Mouse (Mus musculus): ENCODE measurements around the gene Acad12. TPM values are rescaled to one million over a fixed set of nuclear protein-coding genes. Genes with fewer than 3 reads are reported as not detected.
"Not testable (repeated sequence)": the region's sequence is repeated elsewhere in the genome, so short reads cannot be mapped to it uniquely, and the experiment has no call there.

Acad12 gene
- polyA plus RNA-seq, 1 experiment = 47.0 TPM

DNA sequence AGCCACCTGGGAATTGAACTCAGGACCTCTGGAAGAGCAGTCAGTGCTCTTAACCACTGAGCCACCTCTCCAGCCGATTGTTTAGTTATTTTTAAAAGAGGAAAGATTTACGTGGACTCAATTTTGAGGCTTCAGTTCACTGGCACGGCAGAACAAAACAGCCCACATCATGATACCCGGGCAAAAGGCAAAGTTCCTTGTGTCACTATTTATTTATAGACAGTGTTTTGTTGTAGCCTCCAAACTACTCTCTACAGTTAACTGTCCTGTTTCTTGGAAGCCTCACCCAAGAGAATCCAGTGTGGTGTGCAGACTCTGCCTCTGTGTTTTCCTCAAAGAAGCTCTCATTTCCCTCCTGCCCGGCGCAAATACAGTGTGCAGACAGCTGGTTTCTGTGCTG, 6.7 kb downstream of the Acad12 start:
- DNase-seq = peak; percentile 60
- Histone ChIP-seq H3K36me3 (ENCODE audit: control insufficient read depth, insufficient read depth, low read length) (no peaks in the 10 kb centered on the region), H3K4me1 (ENCODE audit: control insufficient read depth, insufficient read depth, low read length) (no peaks in the 10 kb centered on the region), H3K27me3 (replicated peaks; ENCODE audit: control insufficient read depth, insufficient read depth, low read length) (no peaks in the 10 kb centered on the region), H3K4me3 (ENCODE audit: insufficient read depth, low read depth, low read length) (no peak overlapping the region), H3K27ac (ENCODE audit: insufficient read depth, low read depth, low read length) (no peak overlapping the region)
- WGBS = 67% methylated on average over 6 of the region's 6 CpGs
- TF ChIP-seq POLR2A (IDR thresholded peaks at IDR 0.05; ENCODE audit: low read depth, low read length) (no peak), CTCF (conservative IDR thresholded peaks at IDR 0.05; ENCODE audit: insufficient read depth, insufficient read length, low read depth, low read length) (no peak)

DNA sequence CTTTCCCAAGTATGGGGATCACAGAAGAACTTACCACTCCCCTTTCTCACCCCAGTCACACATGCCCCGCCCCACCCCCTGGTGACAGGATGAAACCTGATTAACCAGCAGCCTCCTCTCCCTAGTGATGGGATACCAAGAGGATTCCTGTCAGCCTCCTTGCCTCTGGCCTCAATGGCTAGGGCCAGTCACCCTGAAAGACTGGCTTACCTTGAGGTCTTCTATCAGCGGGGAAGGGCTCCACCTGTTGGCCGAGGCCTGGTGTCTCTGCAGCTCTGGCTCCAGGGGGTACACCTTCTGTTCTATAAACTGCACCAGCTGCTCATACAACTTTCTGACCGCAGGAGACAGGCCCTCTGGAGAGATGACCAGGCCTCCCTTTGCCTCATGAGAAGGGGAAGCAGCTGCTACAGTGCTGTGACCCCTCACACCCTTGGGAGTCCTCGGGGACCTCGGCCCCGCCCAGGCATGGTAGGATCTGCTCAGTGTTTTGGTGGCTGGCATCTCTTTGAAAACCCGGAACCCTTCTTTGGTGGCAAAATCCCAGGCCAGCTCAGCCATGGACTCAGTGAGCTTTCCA, 9.1 kb downstream of the Acad12 start:
- not testable (repeated sequence) for H3K27ac ChIP-seq (ENCODE audit: insufficient read depth, low read depth, low read length); H3K36me3 ChIP-seq (ENCODE audit: control insufficient read depth, insufficient read depth, low read length); H3K4me1 ChIP-seq (ENCODE audit: control insufficient read depth, insufficient read depth, low read length); H3K27me3 ChIP-seq (replicated peaks; ENCODE audit: control insufficient read depth, insufficient read depth, low read length); H3K4me3 ChIP-seq (ENCODE audit: insufficient read depth, low read depth, low read length); DNase-seq
- 64% methylated on average over 8 of the region's 8 CpGs for WGBS

DNA sequence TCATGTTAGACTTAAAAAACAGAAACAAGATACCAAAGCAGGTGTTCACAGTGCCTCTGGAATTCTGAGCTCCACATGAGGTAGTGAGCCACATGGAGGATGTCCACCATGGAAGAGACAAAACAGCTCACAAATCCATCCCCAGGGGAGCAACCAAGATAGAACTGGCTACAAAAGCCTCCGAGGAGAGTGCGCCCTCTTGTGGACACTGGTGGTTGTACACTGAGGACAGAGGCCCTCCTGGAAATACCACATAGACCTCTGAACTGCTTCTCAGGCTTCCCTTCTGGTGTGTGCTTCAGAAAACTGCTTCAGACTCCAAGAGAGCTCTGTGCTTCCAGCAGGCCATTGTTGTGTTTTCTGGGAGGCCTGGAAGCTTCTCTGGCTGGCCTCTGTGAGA, 12.6 kb downstream of the Acad12 start:
- H3K4me1 ChIP-seq (ENCODE audit: control insufficient read depth, insufficient read depth, low read length) = peaks cover 5% of the 10 kb centered on the region; the same call in 1 of the 2 replicates
- peak; percentile 83 for DNase-seq
- H3K27me3 ChIP-seq (replicated peaks; ENCODE audit: control insufficient read depth, insufficient read depth, low read length) = no peaks in the 10 kb centered on the region
- 0% methylated on average over 2 of the region's 2 CpGs for whole genome bisulfite sequencing
- TF ChIP-seq CTCF (conservative IDR thresholded peaks at IDR 0.05; ENCODE audit: insufficient read depth, insufficient read length, low read depth, low read length) = peak; percentile 82
- no peak for TF ChIP-seq POLR2A (IDR thresholded peaks at IDR 0.05; ENCODE audit: low read depth, low read length)
- no peaks in the 10 kb centered on the region for H3K36me3 ChIP-seq (ENCODE audit: control insufficient read depth, insufficient read depth, low read length)
- H3K27ac ChIP-seq (ENCODE audit: insufficient read depth, low read depth, low read length) = no peak overlapping the region
- no peak overlapping the region for H3K4me3 ChIP-seq (ENCODE audit: insufficient read depth, low read depth, low read length)

DNA sequence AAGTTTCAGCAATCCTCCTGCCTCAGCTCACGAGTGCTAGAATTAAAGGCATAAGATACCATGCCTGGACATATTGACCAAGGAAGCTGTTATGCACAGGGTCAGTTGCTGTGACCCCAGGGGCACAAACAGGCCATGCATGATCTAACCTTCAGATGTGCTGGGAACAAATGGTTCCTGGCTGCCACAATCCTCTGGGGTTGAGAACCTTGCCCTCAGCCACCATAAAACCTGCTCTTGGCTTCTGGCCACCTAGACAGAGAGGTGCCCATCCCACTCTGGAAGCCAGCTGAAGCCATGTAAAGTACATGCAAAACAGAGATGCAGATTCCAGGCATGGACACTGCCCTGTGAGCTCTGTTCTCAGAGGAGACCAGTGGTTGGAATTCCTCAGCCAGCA, 14.9 kb downstream of the Acad12 start:
- H3K36me3 ChIP-seq (ENCODE audit: control insufficient read depth, insufficient read depth, low read length); H3K27me3 ChIP-seq (replicated peaks; ENCODE audit: control insufficient read depth, insufficient read depth, low read length); H3K27ac ChIP-seq (ENCODE audit: insufficient read depth, low read depth, low read length); H3K4me1 ChIP-seq (ENCODE audit: control insufficient read depth, insufficient read depth, low read length); H3K4me3 ChIP-seq (ENCODE audit: insufficient read depth, low read depth, low read length): not testable (repeated sequence)
- 55% methylated on average over 1 of the region's 1 CpGs for WGBS
- DNase-seq = peak; percentile 52

DNA sequence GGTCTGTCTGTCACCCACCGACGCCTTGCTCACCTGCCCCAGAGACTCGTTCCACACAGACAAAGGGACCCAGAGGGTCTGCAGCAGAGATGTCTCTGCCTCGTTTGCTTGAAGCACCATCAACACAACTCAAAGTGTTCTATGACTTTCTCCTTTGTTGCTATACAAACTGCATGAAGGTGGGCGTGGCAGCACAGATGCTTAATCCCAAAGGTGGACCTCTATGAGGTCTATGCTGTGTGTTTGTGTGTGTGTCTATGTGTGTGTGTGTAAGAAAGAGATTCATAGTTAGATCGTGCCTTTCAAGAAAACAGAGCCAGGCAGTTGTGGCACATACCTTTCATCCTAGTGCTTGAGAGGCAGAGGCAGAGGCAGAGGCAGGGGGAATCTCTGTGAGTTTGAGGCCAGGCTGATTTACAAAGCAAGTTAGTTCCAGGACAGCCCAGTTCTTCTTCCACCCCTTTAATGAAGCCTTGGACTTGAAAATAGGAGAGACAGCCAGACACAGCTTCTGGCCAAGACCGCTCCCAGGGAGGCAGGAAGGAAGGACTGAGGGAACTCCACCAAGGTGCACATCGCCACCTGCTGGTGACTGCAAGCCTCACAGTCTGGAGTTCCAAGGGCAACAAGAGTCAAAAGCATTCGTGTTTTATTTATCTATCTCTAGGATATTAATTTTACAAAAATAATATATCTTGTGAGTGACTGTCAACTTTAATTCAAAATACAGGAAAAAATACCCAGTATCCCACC, 17.0 kb downstream of the Acad12 start:
- DNase-seq = peak; percentile 95
- TF ChIP-seq POLR2A (IDR thresholded peaks at IDR 0.05; ENCODE audit: low read depth, low read length) = no peak
- peak; percentile 99 for TF ChIP-seq CTCF (conservative IDR thresholded peaks at IDR 0.05; ENCODE audit: insufficient read depth, insufficient read length, low read depth, low read length)
- Histone ChIP-seq H3K27ac (ENCODE audit: insufficient read depth, low read depth, low read length) (peak overlapping the region; percentile 46), H3K36me3 (ENCODE audit: control insufficient read depth, insufficient read depth, low read length) (no peaks in the 10 kb centered on the region), H3K4me3 (ENCODE audit: insufficient read depth, low read depth, low read length) (no peak overlapping the region), H3K27me3 (replicated peaks; ENCODE audit: control insufficient read depth, insufficient read depth, low read length) (no peaks in the 10 kb centered on the region), H3K4me1 (ENCODE audit: control insufficient read depth, insufficient read depth, low read length) (peaks cover 5% of the 10 kb centered on the region; the same call in 1 of the 2 replicates)
- WGBS = 40% methylated on average over 9 of the region's 9 CpGs

DNA sequence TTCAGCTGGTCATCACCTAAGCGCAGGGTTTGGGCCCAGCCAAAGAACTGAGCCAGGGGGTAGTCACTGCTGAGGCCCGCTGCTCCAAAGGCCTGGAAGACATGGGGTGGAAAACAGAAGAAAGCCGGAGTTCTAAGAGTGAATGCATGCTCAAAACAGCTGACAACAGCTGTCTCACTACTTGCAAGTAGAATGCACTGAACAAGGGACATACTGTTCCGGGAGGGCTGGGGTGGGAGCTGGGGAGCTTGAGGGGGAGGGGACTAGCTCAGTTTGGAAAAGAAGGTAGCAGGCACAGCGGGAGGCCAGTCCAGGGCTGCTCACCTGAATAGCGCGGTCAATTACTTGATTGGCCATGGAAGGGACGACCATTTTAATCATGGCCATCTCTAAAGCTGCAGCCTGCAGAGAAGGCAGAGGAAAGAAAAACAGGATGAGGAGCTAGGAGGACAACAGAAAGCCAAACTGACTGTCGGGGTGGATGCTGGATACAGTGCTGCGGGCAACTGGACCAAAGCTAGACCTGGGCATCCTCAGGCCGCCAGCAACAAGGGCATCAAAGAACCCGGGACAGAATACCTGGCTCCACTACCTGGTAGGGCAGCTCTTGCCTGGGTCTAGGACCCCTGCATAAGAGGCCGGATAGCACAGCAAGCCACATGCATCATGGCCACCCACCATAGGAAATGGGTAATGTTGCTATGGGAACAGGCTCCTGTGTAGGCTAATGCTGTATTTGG, 19.7 kb downstream of the Acad12 start:
- no peaks in the 10 kb centered on the region for H3K36me3 ChIP-seq (ENCODE audit: control insufficient read depth, insufficient read depth, low read length)
- no peak for DNase-seq
- 0 out of 2 replicates have a peak overlapping the region, but pooled peaks have one; percentile 26 for H3K27ac ChIP-seq (ENCODE audit: insufficient read depth, low read depth, low read length)
- TF ChIP-seq POLR2A (IDR thresholded peaks at IDR 0.05; ENCODE audit: low read depth, low read length) (no peak), CTCF (conservative IDR thresholded peaks at IDR 0.05; ENCODE audit: insufficient read depth, insufficient read length, low read depth, low read length) (no peak)
- no peaks in the 10 kb centered on the region for H3K27me3 ChIP-seq (replicated peaks; ENCODE audit: control insufficient read depth, insufficient read depth, low read length)
- H3K4me1 ChIP-seq (ENCODE audit: control insufficient read depth, insufficient read depth, low read length) = peaks cover 7% of the 10 kb centered on the region; the same call in 1 of the 2 replicates
- 89% methylated on average over 13 of the region's 13 CpGs for WGBS
- H3K4me3 ChIP-seq (ENCODE audit: insufficient read depth, low read depth, low read length) = no peak overlapping the region

DNA sequence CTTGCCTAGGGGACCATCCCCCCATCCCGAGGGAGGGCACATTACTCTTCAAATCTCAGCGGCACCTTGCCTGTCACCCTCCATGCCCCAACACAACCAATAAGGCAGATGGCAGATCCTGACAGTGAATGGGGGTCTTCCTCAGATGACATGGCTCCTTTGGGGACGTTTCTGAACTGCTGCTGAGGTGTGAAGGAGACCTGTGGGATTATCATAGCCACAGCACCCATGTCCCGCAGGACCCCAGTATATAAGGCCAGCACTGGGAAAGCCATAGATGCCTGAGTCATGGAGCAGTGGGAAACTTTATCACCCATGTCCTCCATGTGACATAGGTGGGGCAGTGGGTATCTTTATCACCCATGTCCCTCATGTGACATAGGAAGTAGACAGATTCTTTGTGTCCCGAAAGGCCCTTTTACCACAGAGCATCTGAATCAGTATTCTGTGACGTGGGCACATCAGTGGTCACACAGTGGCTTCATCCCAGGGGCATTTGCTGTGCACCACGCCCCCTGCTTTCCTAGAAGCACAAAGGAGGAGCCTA, 20.7 kb downstream of the Acad12 start:
- no peak overlapping the region for H3K4me3 ChIP-seq (ENCODE audit: insufficient read depth, low read depth, low read length)
- no peaks in the 10 kb centered on the region for H3K36me3 ChIP-seq (ENCODE audit: control insufficient read depth, insufficient read depth, low read length)
- no peaks in the 10 kb centered on the region for H3K27me3 ChIP-seq (replicated peaks; ENCODE audit: control insufficient read depth, insufficient read depth, low read length)
- peaks cover 7% of the 10 kb centered on the region; the same call in 1 of the 2 replicates for H3K4me1 ChIP-seq (ENCODE audit: control insufficient read depth, insufficient read depth, low read length)
- no peak overlapping the region for H3K27ac ChIP-seq (ENCODE audit: insufficient read depth, low read depth, low read length)
- 91% methylated on average over 7 of the region's 7 CpGs for WGBS
- no peak for DNase-seq
- TF ChIP-seq POLR2A (IDR thresholded peaks at IDR 0.05; ENCODE audit: low read depth, low read length) (no peak), CTCF (conservative IDR thresholded peaks at IDR 0.05; ENCODE audit: insufficient read depth, insufficient read length, low read depth, low read length) (no peak)
